Mouse (Mus musculus) cerebellum, adult 2 months (tissue): Measurements from ENCODE around the gene Creld1. TPM values are rescaled to one million over a fixed set of nuclear protein-coding genes. Genes with fewer than 3 reads are reported as not detected.

Experiments
- DNase-seq, 2 experiments: peaks; one replicate each; pipeline ENCODE4 v3.0.0; 2021
- H3K27ac ChIP-seq: fragments of 200-500 bp; 2 replicates; pipeline ENCODE4 v1.5.1; 2012; ENCODE audit warnings: low read length, control low read depth, inconsistent platforms; ENCODE audit not compliant: insufficient read depth
- H3K27me3 ChIP-seq: fragments of 200-500 bp; 2 replicates; pipeline ENCODE4 v1.6.1; 2012; ENCODE audit warnings: inconsistent platforms, mild to moderate bottlenecking, low read length, moderate library complexity; ENCODE audit not compliant: control insufficient read depth, insufficient read depth
- H3K4me1 ChIP-seq: fragments of 200-500 bp; 2 replicates; pipeline ENCODE4 v1.6.1; 2011; ENCODE audit warnings: low read length; ENCODE audit not compliant: control insufficient read depth, insufficient read depth
- H3K4me3 ChIP-seq: fragments of 200-500 bp; replicated peaks from 2 replicates; pipeline ENCODE3; 2011; ENCODE audit warnings: mild to moderate bottlenecking, low read depth, low read length, control low read depth; ENCODE audit not compliant: insufficient read depth
- CTCF ChIP-seq: fragments of 200-500 bp; IDR thresholded peaks from 2 replicates; pipeline ENCODE4 v1.5.1; 2011; ENCODE audit warnings: low read depth, mild to moderate bottlenecking, control low read depth, low read length, moderate library complexity, borderline replicate concordance; ENCODE audit not compliant: insufficient read depth
- POLR2A ChIP-seq: fragments of 200-500 bp; IDR thresholded peaks from 2 replicates; pipeline ENCODE4 v1.6.1; 2011; ENCODE audit warnings: low read length, control low read depth, borderline replicate concordance; ENCODE audit not compliant: insufficient read depth
- WGBS: fragments of 180-500 bp; shearing (Covaris S2); methylation state at CpG from one replicate; pipeline ENCODE4 v1.1.7; 2018; 5-methylcytosine and 5-hydroxymethylcytosine counted together
- polyA plus RNA-seq: library from polyadenylated mRNA; depleted of rRNA; stranded (reverse); fragments of >200 nt; gene quantifications from 2 replicates; pipeline ENCODE4 v1.2.3, GENCODE M21; 2012

The Creld1 gene
- polyA plus RNA-seq, 1 experiment, result 57.4 TPM

DNA sequence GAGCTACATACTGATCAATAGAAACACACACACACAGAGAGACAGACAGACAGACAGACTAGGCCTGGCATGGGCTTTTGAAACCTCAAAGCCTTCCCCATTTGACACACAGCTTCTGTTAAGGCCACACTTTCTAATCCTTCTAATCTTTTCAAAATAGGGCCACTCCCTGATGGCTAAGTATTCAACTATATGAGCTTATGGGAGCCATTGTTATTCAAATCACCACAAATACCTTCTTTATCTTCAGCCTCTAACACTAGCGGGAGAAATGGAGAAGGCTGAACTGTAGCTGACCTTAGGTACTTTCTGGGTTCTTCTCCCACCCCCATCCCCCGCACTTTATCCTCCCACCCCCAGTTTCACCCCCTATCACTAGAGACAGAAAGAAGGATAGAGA lies 19.7 kb downstream of the Creld1 start:
- Histone ChIP-seq H3K4me3 (no peak overlapping the region), H3K4me1 (peaks cover 2% of the 10 kb centered on the region; the same call in 1 of the 2 replicates), H3K27me3 (no peaks in the 10 kb centered on the region), H3K27ac (no peak overlapping the region)
- WGBS, result 95% methylated on average over 2 of the region's 2 CpGs
- TF ChIP-seq POLR2A (no peak), CTCF (no peak)
- no peak for DNase-seq

DNA sequence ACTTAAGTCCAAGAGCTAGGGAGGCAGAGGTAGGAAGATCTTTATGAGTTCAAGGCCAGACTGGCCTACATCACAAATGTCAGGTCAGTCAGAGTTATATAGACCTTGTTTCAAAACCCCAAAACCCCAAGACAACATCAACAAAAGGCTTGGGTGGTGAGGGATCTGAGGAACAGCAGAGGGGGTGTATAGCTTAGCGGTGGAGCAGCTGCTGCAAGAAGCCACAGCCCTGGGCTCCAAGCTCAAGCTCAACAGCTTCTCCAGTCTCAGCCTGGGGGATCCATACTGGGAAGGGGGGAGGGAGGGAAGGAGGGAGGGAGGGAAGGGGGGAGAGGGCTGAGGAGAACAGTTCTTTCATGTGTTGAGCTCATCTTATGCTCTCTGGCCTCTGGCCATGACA lies 22.6 kb downstream of the Creld1 start:
- no peak overlapping the region for H3K27ac ChIP-seq
- TF ChIP-seq POLR2A (no peak), CTCF (no peak)
- DNase-seq, result no peak
- H3K4me3 ChIP-seq, result no peak overlapping the region
- 92% methylated on average over 1 of the region's 1 CpGs for WGBS
- peaks cover 12% of the 10 kb centered on the region for H3K4me1 ChIP-seq
- H3K27me3 ChIP-seq, result no peaks in the 10 kb centered on the region

DNA sequence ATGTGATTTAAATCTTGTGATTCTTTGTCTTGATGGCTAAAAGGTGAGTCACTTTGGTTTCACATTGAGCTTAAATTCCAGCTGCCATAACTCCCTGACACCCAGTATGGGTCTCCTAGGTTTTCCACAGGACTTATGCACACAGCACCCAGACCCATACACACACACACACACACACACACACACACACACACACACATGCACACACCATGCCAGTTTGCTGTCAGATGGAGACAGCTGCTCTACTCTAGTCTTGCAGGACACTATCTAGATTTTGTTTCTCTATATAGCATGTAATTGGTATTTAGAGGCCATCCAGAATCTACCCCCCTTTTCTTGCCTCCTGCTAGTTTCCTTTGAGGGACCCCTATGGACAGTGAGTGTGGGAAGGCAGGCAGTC lies 24.0 kb downstream of the Creld1 start:
- no peak for DNase-seq
- Histone ChIP-seq H3K27ac (no peak overlapping the region), H3K27me3 (no peaks in the 10 kb centered on the region), H3K4me3 (no peak overlapping the region), H3K4me1 (peaks cover 12% of the 10 kb centered on the region)
- TF ChIP-seq POLR2A (no peak), CTCF (no peak)

DNA sequence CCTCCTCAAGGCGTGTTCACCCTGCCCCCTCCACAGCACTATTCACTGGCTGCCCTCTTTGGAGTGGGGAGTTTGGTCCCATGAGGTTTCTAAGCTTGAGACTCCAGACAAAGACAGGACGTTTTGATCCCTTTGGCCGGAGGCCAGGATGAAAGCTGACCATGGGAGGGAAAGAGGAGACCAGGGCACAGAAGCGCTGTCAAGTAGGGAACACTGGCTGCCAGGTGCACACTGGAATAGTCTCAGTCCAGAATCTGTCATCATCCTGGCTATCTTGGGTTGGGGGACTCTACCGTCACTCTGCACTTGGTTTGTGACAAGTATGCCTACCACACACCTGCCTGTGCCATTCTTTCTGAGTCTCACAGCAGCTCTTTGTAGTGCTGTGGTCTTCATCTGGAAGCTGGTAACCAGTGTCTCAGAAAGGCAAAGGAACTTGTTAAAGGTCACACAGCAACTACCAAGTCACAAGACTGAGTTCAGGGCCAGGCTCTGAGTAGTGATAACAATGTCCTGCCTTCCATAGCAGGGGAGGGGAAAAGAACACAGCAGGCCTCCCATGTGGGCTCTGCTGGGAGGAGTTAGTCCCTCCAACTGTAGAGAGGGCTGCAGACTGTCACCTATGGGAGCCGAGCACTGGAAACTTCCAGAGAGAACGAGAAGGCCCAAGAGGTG lies 25.3 kb downstream of the Creld1 start:
- TF ChIP-seq CTCF (no peak), POLR2A (no peak)
- H3K4me3 ChIP-seq, result no peak overlapping the region
- no peaks in the 10 kb centered on the region for H3K27me3 ChIP-seq
- H3K4me1 ChIP-seq, result peaks cover 12% of the 10 kb centered on the region
- H3K27ac ChIP-seq, result peak overlapping the region; percentile 39
- DNase-seq, result peak in 1 of 2 experiments; percentile 28
- WGBS, result 33% methylated on average over 7 of the region's 7 CpGs

DNA sequence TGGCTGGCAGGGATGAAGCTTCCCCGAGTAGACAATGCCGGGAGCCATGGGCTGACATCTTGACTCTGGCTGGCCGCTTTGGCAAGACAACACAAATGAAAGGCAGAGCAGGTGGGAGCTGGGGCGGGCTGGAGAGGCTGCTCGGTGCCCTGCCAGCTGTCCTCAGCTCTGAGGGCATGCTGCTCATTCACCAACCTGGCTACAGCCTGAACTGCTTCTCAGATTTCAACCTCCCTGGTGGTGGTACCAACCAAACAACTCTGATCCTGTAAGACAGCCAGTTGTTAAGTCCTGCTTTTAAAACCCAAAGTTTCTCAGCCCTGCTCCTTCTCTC lies 25.8 kb downstream of the Creld1 start:
- Histone ChIP-seq H3K4me3 (no peak overlapping the region), H3K4me1 (peaks cover 12% of the 10 kb centered on the region), H3K27ac (peak overlapping the region; percentile 39; the same call in 1 of the 2 replicates), H3K27me3 (no peaks in the 10 kb centered on the region)
- WGBS, result 3% methylated on average over 5 of the region's 5 CpGs
- peak; percentile 75 to 85 for DNase-seq
- TF ChIP-seq POLR2A (0 out of 2 replicates have a peak, but pooled peaks have one; percentile 17), CTCF (no peak)

DNA sequence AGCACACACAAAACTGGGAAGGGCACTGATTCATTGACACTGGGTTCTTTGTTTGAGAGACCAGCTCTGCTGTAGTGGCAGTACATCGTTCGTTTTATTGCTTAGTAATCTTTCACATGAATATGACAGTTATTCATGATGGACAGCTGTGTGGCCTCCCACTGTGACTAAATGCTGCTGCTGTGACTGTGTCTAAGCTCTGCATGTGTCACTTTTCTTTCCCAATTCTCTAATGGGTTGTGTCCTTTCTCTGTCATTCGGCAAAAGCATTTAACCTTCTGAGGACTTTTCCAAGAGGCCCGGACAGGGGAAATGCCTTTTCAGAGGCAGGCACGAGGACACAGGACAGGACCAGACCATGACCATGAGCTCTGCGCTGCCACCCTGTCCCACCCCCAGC lies 30.8 kb downstream of the Creld1 start:
- no peak for DNase-seq
- 79% methylated on average over 6 of the region's 6 CpGs for WGBS
- H3K4me1 ChIP-seq, result no peaks in the 10 kb centered on the region
- no peaks in the 10 kb centered on the region for H3K27me3 ChIP-seq
- H3K4me3 ChIP-seq, result no peak overlapping the region
- no peak overlapping the region for H3K27ac ChIP-seq
- TF ChIP-seq CTCF (no peak), POLR2A (no peak)

DNA sequence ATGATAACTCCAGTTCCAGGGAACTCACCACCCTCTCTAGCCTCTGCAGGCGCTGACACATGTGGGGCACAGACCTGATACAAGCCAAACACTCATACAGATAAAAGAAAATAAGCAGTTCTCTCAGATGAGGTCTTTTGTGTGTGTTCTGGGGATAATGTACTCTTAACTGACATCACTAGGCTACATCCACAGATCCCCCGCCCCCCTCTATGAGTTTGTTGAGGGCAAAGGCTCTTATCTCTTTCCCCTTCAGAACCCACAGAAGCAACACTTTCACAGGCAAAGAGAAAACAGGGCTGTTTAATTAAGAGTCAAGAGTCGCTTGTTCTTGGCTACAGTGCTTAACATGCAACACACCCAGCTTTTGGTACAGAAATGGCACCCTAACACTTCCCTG lies 31.5 kb downstream of the Creld1 start:
- no peak for DNase-seq
- Histone ChIP-seq H3K4me3 (no peak overlapping the region), H3K27me3 (no peaks in the 10 kb centered on the region), H3K4me1 (no peaks in the 10 kb centered on the region), H3K27ac (no peak overlapping the region)
- no peak for TF ChIP-seq POLR2A
- TF ChIP-seq CTCF, result no peak
- 97% methylated on average over 3 of the region's 3 CpGs for WGBS

DNA sequence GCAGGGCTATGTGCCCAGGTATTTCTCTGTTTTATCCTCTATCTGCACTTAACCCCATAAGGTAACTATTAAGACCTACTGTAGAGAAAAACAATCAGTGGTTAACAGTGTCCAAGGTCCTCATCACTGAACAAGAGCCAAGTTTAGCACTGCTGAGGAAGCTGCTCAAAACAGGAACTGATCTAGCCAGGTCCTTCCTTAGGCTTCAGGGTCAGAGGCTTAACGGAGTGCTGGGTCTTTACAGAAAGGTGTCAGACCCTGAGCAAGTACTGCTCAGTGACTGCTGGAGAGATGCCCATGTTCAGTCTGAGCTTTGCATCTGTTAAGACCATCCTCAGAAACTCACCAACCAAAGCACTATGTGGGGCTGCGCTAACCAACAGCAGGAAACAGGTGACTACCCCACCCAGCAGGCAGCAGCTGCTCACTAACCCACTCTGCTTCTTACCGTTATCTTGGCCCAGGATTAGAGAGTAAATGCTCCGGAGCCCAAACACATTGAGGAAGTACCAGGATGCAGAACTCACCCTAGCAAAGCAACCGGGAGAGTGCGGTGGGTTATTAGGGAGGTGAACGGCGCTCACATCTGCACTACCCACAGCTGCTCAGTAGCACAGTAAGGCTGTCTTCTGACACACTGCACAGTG lies 34.5 kb downstream of the Creld1 start:
- Histone ChIP-seq H3K27me3 (no peaks in the 10 kb centered on the region), H3K4me3 (no peak overlapping the region), H3K4me1 (no peaks in the 10 kb centered on the region), H3K27ac (no peak overlapping the region)
- no peak for DNase-seq
- 86% methylated on average over 8 of the region's 8 CpGs for WGBS
- TF ChIP-seq POLR2A (no peak), CTCF (no peak)
